Mouse (Mus musculus) midbrain, embryonic 11.5 days (tissue): Measurements from ENCODE around the gene Slc11a2. TPM values are rescaled to one million over a fixed set of nuclear protein-coding genes. Genes with fewer than 3 reads are reported as not detected.
A peak's percentile ranks its signal among the peaks of the same experiment; 100 is the strongest.
"Not testable (repeated sequence)": the region's sequence is repeated elsewhere in the genome, so short reads cannot be mapped to it uniquely, and the experiment has no call there.

Experiments used
- ATAC-seq: fragments of 200-750 bp; cut with Nextera tagmentation; 2 replicates; pipeline ENCODE4 v1.8.0; 2017; ENCODE audit warnings: moderate TSS enrichment, moderate library complexity; ENCODE audit not compliant: low FRiP score
- DNase-seq: peaks from one replicate; pipeline ENCODE4 v3.0.0; 2015; ENCODE audit warnings: low spot score; ENCODE audit errors: missing footprints
- H3K27ac ChIP-seq: fragments of 300-500 bp; sonication (generic); 2 replicates; pipeline ENCODE4 v1.5.1; 2014; ENCODE audit warnings: low read depth, low read length
- H3K27me3 ChIP-seq: fragments of 300-500 bp; sonication (generic); 2 replicates; pipeline ENCODE4 v1.6.1; 2014; ENCODE audit warnings: mild to moderate bottlenecking, low read length, moderate library complexity, mixed read lengths; ENCODE audit not compliant: control insufficient read depth, insufficient read depth
- H3K36me3 ChIP-seq: fragments of 300-500 bp; sonication (generic); 2 replicates; pipeline ENCODE4 v1.6.1; 2014; ENCODE audit warnings: mild to moderate bottlenecking, low read length, moderate library complexity, mixed read lengths; ENCODE audit not compliant: control insufficient read depth, insufficient read depth
- H3K4me1 ChIP-seq: fragments of 300-500 bp; sonication (generic); 2 replicates; pipeline ENCODE4 v1.6.1; 2014; ENCODE audit warnings: low read length; ENCODE audit not compliant: control insufficient read depth, insufficient read depth
- H3K4me2 ChIP-seq: fragments of 300-500 bp; sonication (generic); 2 replicates; pipeline ENCODE4 v1.6.1; 2014; ENCODE audit warnings: mild to moderate bottlenecking, moderate library complexity
- H3K4me3 ChIP-seq: fragments of 300-500 bp; sonication (generic); 2 replicates; pipeline ENCODE4 v1.5.1; 2014; ENCODE audit warnings: low read depth, low read length
- H3K9ac ChIP-seq: fragments of 300-500 bp; sonication (generic); 2 replicates; pipeline ENCODE4 v1.6.1; 2014; ENCODE audit warnings: low read length
- H3K9me3 ChIP-seq: fragments of 300-500 bp; sonication (generic); 2 replicates; pipeline ENCODE4 v1.6.1; 2016; ENCODE audit warnings: low read length; ENCODE audit not compliant: control insufficient read depth
- WGBS: fragments of 180-500 bp; shearing (Covaris S2); extraction: QIAGEN DNeasy Blood & Tissue Kit; methylation state at CpG from one replicate; pipeline ENCODE4 v1.1.7; 2014; 5-methylcytosine and 5-hydroxymethylcytosine counted together
- polyA plus RNA-seq: library from polyadenylated mRNA; unstranded; fragments of >200 nt; fragmentation: Nextera tagmentation; extraction: Ambion mirVana; gene quantifications from 2 replicates; pipeline ENCODE4 v1.2.1, GENCODE M21; 2014

The Slc11a2 gene
- polyA plus RNA-seq, 1 experiment from 2014 or later, result 22.2 TPM

DNA sequence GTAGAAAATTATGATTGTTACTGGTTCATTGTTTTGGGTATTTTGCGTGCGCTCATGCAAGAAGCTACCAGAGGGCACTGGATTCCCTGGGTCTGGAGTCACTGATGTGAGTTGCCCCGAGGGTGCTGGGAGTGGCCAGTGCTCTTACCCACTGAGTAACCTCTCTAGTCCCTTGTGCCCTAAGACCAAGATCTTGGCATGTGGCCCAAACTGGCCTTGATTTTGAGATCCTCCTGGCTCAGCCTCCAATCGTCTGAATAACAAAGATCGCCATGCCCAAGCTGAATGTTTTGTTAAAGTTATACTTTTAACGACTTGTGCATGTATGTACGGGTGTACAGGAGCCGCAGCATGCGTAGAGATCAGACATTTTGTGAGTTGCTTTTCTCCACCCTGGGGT, 39.2 kb downstream of the Slc11a2 start:
- Histone ChIP-seq H3K27me3 (no peaks in the 10 kb centered on the region), H3K27ac (no peak overlapping the region), H3K4me2 (no peak overlapping the region), H3K9me3 (no peaks in the 10 kb centered on the region), H3K36me3 (no peaks in the 10 kb centered on the region), H3K4me3 (no peak overlapping the region), H3K4me1 (no peaks in the 10 kb centered on the region), H3K9ac (no peak overlapping the region)
- ATAC-seq (no peak), DNase-seq (no peak)
- 95% methylated on average over 9 of the region's 9 CpGs for WGBS

DNA sequence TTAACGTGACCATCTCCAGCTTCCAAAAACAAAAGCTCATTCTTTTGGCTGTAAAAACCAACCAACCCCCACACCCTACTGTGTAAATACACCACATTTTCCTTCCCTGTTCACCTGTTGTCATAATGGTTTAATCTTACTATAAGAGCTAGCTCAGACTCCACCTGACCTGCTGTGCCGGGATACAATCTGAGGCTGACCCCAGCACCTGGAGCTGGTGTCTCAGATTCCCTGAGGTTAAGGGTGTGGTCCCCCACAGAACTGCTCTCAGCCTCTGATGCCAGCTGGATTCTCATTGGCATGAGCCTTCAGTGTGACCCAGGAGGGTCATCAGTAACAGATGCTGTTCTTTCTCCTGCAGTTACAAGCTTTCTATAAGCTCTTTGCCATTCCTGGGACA, 44.8 kb downstream of the Slc11a2 start:
- H3K4me1 ChIP-seq, result no peaks in the 10 kb centered on the region
- ATAC-seq, result no peak
- WGBS, result 84% methylated on average over 2 of the region's 2 CpGs
- H3K27ac ChIP-seq, result no peak overlapping the region
- no peak for DNase-seq
- H3K4me3 ChIP-seq, result no peak overlapping the region
- H3K4me2 ChIP-seq, result no peak overlapping the region
- no peak overlapping the region for H3K9ac ChIP-seq
- H3K36me3 ChIP-seq, result no peaks in the 10 kb centered on the region
- no peaks in the 10 kb centered on the region for H3K27me3 ChIP-seq
- no peaks in the 10 kb centered on the region for H3K9me3 ChIP-seq

DNA sequence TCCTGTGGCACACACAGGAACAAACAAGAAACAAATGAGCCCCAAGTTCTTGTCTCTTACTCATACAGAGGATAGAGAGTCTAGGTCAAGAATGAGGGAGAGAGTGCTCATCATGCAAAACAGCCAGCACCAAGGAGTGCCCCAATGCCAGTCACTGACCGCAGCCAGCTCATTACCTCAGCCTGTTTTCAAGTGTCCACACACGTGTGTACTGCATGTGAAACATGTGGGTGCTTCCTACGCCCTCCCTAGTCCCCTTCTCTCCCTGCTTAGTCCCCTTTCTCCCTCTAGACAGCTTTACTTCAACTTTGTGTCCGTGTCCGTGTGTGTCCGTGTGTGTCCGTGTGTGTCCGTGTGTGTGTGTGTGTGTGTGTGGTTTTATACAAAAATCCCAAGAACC, 45.2 kb downstream of the Slc11a2 start:
- no peak for DNase-seq
- no peaks in the 10 kb centered on the region for H3K36me3 ChIP-seq
- no peak overlapping the region for H3K9ac ChIP-seq
- WGBS, result 88% methylated on average over 8 of the region's 8 CpGs
- H3K27ac ChIP-seq, result no peak overlapping the region
- no peaks in the 10 kb centered on the region for H3K4me1 ChIP-seq
- H3K4me3 ChIP-seq, result no peak overlapping the region
- H3K4me2 ChIP-seq, result no peak overlapping the region
- ATAC-seq, result no peak
- H3K9me3 ChIP-seq, result no peaks in the 10 kb centered on the region
- no peaks in the 10 kb centered on the region for H3K27me3 ChIP-seq

DNA sequence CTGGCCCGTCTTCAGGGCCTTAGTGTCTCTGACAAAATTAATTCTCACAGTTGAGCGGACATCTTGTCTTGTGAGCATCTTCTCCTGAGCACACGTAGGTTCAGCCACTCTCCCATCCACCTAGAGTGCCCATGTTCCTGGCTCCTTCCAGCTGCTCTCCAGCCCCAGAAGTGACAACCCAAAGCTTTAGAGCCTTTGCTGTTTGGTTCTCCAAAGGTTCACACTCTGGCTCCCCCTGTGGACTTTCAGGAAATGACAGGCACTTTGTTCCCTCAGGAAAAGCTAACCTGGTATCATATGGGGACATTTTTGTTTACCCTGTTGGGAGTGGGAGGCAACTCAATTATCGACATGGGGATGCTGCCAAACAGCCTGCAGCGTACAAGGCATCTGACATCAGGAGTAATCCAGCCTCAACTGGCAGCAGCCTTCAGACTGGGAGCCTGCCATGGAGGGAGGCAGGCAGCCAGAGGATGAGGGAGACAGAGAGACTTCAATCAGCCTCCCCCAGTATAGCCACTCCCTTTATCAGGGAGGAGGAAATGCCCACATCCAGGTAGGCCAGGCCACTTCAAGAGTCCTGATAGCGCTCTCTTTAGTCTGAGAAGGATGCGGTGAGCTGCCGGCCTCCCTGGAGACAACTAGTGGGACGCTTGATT, 46.9 kb downstream of the Slc11a2 start:
- 19% methylated on average over 3 of the region's 9 CpGs for WGBS
- not testable (repeated sequence) for H3K36me3 ChIP-seq, DNase-seq, H3K9ac ChIP-seq, H3K4me3 ChIP-seq, H3K27me3 ChIP-seq, H3K4me1 ChIP-seq, H3K9me3 ChIP-seq, ATAC-seq, H3K27ac ChIP-seq, H3K4me2 ChIP-seq

DNA sequence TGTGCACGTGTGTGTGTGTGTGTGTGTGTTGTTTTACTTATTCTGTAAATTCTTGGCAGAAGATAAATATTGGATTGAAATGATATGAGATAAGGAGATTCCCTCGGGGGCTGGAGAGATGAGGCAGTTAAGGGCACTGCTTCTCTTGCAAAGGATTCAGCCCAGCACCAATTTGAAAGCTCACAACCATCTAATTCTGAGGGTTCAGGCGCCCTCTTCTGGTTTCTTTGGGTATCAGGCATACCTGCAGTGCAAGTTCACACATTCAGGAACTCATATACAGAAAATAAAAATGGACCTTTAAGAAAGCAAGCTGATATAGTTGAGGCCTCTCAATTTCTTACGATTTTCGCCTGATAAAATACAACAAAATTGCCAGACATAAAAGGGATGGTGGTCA, 49.8 kb downstream of the Slc11a2 start:
- DNase-seq (peak; percentile 91), ATAC-seq (no peak)
- WGBS, result 40% methylated on average over 5 of the region's 5 CpGs
- no peak overlapping the region for H3K9ac ChIP-seq
- no peak overlapping the region for H3K27ac ChIP-seq
- H3K4me1 ChIP-seq, result no peaks in the 10 kb centered on the region
- H3K27me3 ChIP-seq, result no peaks in the 10 kb centered on the region
- no peak overlapping the region for H3K4me3 ChIP-seq
- H3K9me3 ChIP-seq, result no peaks in the 10 kb centered on the region
- H3K4me2 ChIP-seq, result no peak overlapping the region
- H3K36me3 ChIP-seq, result no peaks in the 10 kb centered on the region

DNA sequence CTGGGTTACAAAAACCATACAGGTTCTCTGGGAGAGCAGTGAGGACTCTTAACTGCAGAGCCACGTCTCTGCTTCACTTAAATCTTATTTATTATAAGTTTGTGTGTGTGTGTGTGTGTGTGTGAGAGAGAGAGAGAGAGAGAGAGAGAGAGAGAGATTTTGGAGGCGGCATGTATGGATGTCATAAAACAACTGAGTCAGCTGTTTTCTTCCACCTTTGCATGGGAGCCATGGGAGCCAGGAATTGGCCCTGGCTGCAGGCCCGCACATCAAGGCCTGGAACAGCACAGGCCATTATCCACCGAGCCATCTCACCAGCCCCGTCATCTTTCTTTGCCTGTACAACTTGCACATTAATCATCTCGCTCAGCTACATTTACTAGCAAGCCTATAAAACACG, 57.8 kb downstream of the Slc11a2 start:
- H3K36me3 ChIP-seq, result no peaks in the 10 kb centered on the region
- no peak for DNase-seq
- 91% methylated on average over 7 of the region's 7 CpGs for WGBS
- no peak overlapping the region for H3K9ac ChIP-seq
- no peaks in the 10 kb centered on the region for H3K4me1 ChIP-seq
- no peak overlapping the region for H3K4me3 ChIP-seq
- H3K27ac ChIP-seq, result no peak overlapping the region
- no peak overlapping the region for H3K4me2 ChIP-seq
- H3K27me3 ChIP-seq, result no peaks in the 10 kb centered on the region
- ATAC-seq, result no peak
- no peaks in the 10 kb centered on the region for H3K9me3 ChIP-seq

DNA sequence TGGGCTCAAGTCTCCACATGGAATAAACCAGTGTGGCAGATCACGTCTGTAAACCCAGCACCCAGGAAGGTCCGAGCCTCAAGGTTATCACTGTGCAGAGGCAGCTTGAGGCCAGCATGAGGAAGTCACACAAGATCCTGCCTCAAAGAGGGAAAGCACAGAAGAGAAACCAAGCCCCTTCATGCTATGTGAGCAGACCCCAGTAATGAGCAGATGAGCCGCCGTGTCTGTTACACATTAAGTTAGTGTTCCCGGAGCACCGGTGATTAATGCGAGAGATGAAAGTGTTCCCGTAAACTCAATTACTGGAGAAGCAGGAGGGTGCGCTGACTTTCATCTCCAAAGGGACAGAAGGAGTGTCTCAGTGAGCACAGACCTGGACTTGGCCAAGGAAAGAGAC, 58.9 kb downstream of the Slc11a2 start:
- not testable (repeated sequence) for H3K9ac ChIP-seq, H3K27ac ChIP-seq, H3K4me1 ChIP-seq, H3K9me3 ChIP-seq, H3K27me3 ChIP-seq, H3K4me3 ChIP-seq, H3K4me2 ChIP-seq, H3K36me3 ChIP-seq, DNase-seq, ATAC-seq
- 85% methylated on average over 8 of the region's 9 CpGs for WGBS

DNA sequence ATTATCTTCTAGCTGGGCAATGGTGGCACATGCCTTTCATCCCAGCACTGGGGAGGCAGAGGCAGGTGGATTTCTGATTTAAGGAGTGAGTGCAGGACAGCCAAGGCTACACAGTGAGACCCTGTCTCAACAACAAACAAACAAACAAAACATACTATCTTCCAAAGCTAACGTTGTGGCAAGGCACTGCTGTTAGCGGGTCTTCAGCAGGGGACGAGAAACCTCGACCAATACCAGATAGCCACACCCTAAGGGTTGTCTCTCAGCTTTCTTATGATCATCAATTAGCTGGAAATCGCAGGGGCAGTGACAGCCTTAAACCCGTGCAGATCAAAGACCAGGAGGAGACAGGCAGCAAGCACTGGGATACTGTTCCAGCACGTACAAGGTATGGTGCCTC, 60.6 kb downstream of the Slc11a2 start, which contains the start of gene Higd1c:
Gene Higd1c (plus strand): TSS at position 301 of the 400 bp plus-strand sequence.
- Histone ChIP-seq H3K4me2 (no peak within 1 kb of the TSS), H3K9ac (no peak within 1 kb of the TSS), H3K36me3 (no peaks in the 10 kb centered on the region), H3K4me1 (no peaks in the 10 kb centered on the region), H3K4me3 (no peak within 1 kb of the TSS), H3K27ac (no peak within 1 kb of the TSS), H3K9me3 (no peaks in the 10 kb centered on the region), H3K27me3 (no peaks in the 10 kb centered on the region)
- no peak for ATAC-seq
- 82% methylated on average over 7 of the region's 7 CpGs for WGBS
- no peak for DNase-seq

DNA sequence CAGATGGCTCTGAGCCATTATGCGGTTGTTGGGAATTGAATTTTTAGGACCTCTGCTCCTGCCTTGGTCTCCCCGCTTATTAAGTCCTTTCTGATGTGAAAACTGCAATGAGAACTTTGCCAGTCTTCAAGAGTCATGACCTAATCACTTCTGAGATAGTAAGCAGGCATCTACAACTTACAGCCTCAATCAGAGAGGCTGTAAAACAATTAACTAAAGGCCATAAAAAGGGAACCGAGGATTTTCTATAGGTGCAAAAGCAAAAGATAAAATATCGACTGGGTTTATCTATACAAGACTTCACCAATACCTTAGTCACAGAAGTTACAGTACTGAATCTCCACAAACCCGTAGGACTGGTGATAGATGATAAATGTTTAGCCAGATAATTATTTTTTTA, 69.0 kb downstream of the Slc11a2 start:
- 90% methylated on average over 5 of the region's 5 CpGs for WGBS
- H3K36me3 ChIP-seq, result no peaks in the 10 kb centered on the region
- no peak overlapping the region for H3K27ac ChIP-seq
- H3K27me3 ChIP-seq, result no peaks in the 10 kb centered on the region
- H3K4me3 ChIP-seq, result no peak overlapping the region
- no peaks in the 10 kb centered on the region for H3K9me3 ChIP-seq
- H3K4me2 ChIP-seq, result no peak overlapping the region
- DNase-seq (no peak), ATAC-seq (no peak)
- H3K4me1 ChIP-seq, result no peaks in the 10 kb centered on the region
- no peak overlapping the region for H3K9ac ChIP-seq
